Mouse (Mus musculus) frontal cortex, adult 2 months (tissue): Measurements from ENCODE around the gene Dgkd. TPM values are rescaled to one million over a fixed set of nuclear protein-coding genes. Genes with fewer than 3 reads are reported as not detected.

Experiments used
- DNase-seq, 2 experiments: peaks; one replicate each; pipeline ENCODE4 v3.0.0; 2022; ENCODE audit warnings: low spot score in 1 of 2; ENCODE audit errors: extremely low spot score in 1 of 2
- polyA plus RNA-seq: library from polyadenylated mRNA; depleted of rRNA; stranded (reverse); fragments of >200 nt; gene quantifications from 2 replicates; pipeline ENCODE4 v1.2.3, GENCODE M21; 2012

The Dgkd gene
- polyA plus RNA-seq, 1 experiment, result 73.7 TPM

GRCm38 (mm10) chr1:87848237-87848996 is 4.7 kb upstream of the Dgkd start:
- DNase-seq, result peak; percentile 53 to 70

GRCm38 (mm10) chr1:87849278-87849677 is 3.8 kb upstream of the Dgkd start:
- DNase-seq, result no peak

GRCm38 (mm10) chr1:87851344-87851743 is 1.7 kb upstream of the Dgkd start:
- DNase-seq, result no peak

DNA sequence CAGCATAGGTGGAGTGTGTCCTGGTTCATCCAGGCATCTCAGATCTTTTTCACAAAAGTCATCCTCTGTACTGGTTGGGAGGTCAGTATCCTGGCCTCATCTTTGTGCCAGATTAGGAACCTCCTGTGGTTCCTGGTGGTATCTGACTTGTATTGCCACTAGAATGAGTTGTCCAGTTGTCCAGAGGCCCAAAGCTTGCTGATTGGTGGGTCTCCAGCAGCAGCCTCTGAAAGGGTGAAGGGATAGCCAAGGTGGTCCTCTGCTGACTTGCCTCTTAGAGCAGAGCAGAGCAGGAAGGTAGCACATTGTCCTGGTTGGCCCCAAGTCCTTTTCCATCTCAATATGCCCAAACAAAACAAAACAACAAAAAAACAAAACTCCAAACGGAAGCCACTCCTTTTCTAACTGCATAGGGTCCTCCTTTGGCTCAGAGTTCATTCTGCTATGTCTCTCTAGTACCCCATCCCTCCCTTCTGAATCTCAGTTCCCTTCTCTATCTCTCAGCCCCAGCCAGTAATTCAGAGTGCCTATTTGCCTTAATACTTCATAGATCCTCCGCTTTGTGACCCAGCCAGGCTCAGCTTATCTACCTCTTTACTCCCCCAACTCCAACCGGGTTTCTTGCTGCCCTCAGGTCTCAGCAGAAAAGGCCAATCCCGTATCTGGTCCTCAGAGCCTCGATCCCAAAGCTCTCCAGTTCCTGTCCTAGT is 851 bp upstream of the Dgkd start:
- DNase-seq, result no peak

- peak in 1 of 2 experiments; percentile 32 for DNase-seq
These were observed 694 bp downstream of the Dgkd start for GRCm38 (mm10) chr1:87853601-87854361.

- no peak for DNase-seq
These were observed 1.3 kb downstream of the Dgkd start for GRCm38 (mm10) chr1:87854411-87854810.

DNA sequence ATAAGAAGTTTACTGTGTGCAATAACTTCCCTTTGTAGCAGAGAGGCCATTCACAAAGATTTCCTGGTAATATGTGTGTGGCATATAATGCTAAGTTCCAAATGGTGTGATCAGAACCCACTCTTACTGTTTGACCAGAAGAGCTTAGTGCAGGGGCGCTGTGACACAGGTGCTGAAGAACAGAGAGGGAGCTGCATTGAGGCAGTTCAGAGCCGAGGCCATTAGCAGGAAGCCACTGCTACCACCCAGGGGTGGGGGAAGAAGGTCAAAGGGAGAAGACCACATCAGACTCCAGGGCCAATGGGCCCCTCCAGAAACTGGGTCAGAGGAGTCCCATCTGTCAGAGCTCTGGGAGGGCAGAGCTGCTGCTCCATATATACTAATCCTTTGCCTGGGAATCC is 1.8 kb downstream of the Dgkd start:
- DNase-seq, result no peak

GRCm38 (mm10) chr1:87855522-87855921 is 2.4 kb downstream of the Dgkd start:
- DNase-seq, result no peak

GRCm38 (mm10) chr1:87856823-87857222 is 3.7 kb downstream of the Dgkd start:
- DNase-seq, result peak in 1 of 2 experiments; percentile 68

DNA sequence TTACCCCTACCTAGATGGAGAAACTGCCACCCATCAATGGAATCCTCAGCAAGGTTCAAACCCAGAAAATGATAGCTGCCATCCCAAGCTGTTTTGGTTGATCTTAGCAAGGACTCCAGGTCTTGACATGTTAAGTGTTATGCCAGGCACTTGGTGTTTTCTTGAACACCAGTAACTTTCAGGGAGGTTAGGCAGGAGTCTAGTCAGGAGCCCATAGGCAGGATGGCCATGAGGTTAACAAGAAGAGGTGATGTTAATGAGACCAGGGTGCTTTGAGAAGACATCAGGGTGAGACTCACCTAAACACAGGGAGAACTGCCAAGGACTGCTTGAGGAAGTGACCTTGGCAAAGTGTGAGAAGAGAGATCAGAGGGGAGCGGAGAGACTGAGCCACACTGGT is 4.9 kb downstream of the Dgkd start:
- no peak for DNase-seq

DNA sequence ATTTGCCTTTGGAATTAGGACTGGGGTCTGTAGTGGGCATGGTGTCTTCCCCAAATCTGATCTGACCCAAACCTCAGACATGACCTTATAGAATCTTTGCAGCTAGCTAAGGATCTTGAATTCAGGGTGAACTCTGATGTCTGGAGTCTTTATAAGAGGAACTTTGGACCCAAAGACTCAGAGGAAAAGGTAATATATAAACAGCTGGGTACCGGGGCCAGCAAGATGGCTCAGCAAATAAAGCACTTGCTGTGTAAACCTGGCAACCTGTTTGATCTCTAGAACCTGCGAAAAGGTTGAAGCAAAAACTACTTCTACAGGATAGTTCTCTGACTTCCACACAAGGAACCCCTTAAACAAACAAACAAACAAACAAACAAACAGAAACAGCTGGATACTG is 5.4 kb downstream of the Dgkd start:
- DNase-seq, result no peak

GRCm38 (mm10) chr1:87863602-87864001 is 10.5 kb downstream of the Dgkd start:
- no peak for DNase-seq

DNA sequence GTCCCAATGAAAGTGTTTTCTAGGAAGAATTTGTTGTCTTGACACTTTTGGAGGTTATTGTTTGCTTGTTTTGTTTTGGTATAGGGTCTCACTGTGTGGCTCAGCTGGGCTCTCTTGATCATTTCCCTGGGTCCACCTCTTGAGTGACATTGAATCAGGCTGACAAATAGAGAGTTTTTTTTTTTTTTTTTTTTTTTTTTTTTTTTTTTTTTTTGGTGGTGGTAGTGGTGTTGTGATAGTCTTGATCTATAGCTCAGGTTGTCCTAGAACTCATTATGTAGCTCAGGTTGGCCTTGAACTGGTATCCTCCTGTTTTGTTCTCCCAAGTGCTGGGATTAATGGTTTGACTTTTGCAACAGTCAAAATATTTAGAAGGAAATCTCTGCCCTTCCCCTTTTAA is 11.8 kb downstream of the Dgkd start:
- DNase-seq, result no peak

GRCm38 (mm10) chr1:87866672-87867071 is 13.6 kb downstream of the Dgkd start:
- no peak for DNase-seq

DNA sequence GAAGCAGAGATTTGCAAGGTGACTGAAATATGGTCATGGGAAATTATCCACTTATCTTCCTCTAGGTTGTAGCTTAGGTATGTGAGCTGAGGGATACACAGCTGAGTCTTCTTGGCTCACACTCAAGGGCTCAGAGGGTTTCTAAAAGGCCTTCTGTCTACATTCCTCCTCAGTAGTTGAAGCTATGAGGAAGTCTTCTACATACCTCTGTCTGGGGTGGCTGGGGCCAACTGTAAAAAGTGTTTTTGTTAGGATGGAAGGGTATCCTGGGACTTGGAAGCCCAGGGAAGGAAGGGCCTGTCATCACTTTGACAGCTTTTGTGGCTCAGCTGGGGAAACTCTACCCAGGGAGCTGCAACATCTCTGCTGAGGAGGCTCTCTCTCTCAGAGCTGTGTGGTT is 18.5 kb downstream of the Dgkd start:
- DNase-seq, result no peak

DNA sequence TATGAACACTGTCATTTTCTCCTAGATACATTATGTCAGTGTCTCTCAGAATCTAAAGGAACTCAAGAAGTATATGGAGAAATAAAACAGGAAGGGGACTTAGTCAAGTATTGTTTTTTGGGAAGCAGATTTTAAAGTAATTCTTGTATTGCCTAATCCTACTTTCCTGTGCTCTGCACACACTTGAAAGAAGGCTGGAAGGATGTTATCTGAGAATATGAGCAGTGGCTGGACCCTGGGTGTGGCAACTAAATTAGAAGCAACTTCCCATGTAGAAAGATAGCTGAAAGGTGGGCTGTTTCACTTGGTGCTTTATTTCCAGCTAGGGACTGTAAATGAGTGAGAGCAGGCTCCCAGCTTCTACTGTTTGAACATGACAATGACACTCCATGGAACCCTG is 20.0 kb downstream of the Dgkd start:
- DNase-seq, result no peak

- no peak for DNase-seq
These were observed 23.0 kb downstream of the Dgkd start for GRCm38 (mm10) chr1:87876065-87876464.

- no peak for DNase-seq
These were observed 24.6 kb downstream of the Dgkd start for GRCm38 (mm10) chr1:87877552-87878283.

DNA sequence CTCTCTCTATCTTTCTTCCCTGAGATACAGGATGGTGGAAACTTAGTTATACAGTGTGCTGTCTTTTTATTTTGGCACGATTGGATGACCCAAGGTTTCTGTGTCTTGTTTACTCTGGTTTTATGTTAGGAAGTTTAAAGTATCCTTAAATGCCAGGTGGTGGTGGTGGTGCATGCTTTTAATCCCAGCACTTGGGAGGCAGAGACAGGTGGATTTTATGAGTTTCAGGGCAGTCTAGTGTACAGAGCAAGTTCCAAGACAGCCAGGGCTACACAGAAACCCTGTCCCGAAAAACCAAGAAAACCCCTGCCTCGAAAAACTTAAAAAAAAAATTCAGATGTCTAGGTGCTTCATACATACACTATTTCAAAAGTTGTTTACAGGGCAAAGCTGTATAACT is 25.9 kb downstream of the Dgkd start:
- no peak for DNase-seq

GRCm38 (mm10) chr1:87879494-87880325 is 26.6 kb downstream of the Dgkd start:
- peak; percentile 56 to 83 for DNase-seq
